Mouse (Mus musculus) Patski (cell line): ENCODE results near the gene Slc1a2. TPM values are rescaled to one million over a fixed set of nuclear protein-coding genes. Genes with fewer than 3 reads are reported as not detected.

Experiments
- ATAC-seq: fragments of 100-300 bp; one replicate; pipeline ENCODE4 v1.8.0; 2021
- CTCF ChIA-PET: fragments of 350-600 bp; sonication (Branson Sonifier 250); formaldehyde crosslinking; loops from one replicate; lab custom pipeline; 2022; ENCODE audit warnings: inconsistent platforms; lab: Charles Lee
- POLR2A ChIA-PET: fragments of 350-600 bp; sonication (Branson Sonifier 250); formaldehyde crosslinking; loops from one replicate; lab custom pipeline; 2022; ENCODE audit warnings: antibody characterized with exemption, inconsistent platforms; lab: Charles Lee
- DNase-seq: peaks from one replicate; pipeline ENCODE4 v3.0.0-alpha.2; 2011; ENCODE audit warnings: low read depth, low spot score
- H3K27me3 ChIP-seq: fragments of 371-371 bp; one replicate; pipeline ENCODE4 v1.5.1; 2021
- CTCF ChIP-seq: fragments of 100-300 bp; IDR thresholded peaks from one replicate; pipeline ENCODE4 v1.5.1; 2021
- in situ Hi-C: fragments of 300-500 bp; cut with MboI; formaldehyde crosslinking; loops from 3 replicates; pipeline ENCODE4 v1.11.1; 2018; ENCODE audit warnings: low pct_unique_long_range_greater_than_20kb, mixed read lengths
- polyA plus RNA-seq: library from polyadenylated mRNA; unstranded; gene quantifications from one replicate; pipeline ENCODE4 v1.2.3, GENCODE M21; 2021

The Slc1a2 gene
- polyA plus RNA-seq: 0.92 TPM

DNA sequence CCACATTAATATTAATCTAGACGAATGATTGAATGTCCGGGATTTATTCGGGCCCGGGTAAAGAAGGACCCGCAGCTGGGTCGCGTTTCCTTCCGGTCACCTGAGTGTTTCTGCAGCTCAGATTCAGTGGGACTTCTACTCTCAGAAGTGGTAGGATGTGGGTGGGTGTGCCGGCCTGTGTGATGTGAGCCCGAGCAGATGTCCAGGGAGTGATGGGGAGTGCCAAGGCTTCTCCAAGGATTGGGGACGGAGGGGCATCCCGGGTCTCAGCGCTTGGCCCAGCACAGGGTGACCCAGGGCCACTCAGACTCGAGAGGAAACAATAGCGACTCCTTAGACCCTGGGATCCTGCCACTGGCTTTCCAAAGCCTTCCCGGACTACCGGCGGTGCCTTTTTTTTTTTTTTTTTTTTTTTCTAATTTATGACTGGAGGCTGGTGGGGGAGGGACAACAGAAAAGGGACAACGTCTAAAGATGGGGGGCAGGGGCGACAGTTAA, at the start of gene Slc1a2:
Slc1a2 (plus strand) TSS at position 497 of the 498 bp plus-strand sequence.
- CTCF ChIA-PET: interaction anchor here (1.0 kb wide), 1 partner anchor 15 kb away, joined by 3 read pairs; no protein-coding TSS in a partner anchor
- H3K27me3 ChIP-seq: peaks cover 13% of the 10 kb centered on the region
- POLR2A ChIA-PET: no interaction called here
- DNase-seq (no peak), ATAC-seq (no peak)
- in situ Hi-C loops: loop anchor here (25.0 kb wide), 1 partner anchor 746 kb away; no protein-coding TSS in a partner anchor
- TF ChIP-seq CTCF: no peak

DNA sequence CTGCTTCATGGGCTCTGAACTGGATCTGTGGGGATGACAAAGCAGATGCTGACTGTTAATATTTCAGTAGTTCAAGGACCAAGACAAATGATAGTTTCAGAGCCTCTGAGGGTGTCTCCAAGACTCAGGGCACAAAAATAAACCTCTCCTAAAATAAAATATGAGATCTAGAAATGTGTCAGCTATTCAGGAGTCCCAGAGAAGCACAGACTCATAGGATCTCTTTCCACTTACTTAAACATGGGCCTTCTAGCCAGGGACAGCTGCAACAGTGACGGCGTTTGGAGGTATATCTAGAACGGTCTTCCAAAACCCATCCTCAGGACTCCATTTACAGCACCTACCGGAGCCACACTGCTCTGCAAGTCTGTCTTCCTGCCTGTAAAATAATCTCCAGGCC, 48.0 kb upstream of the Slc1a2 start:
- no peaks in the 10 kb centered on the region for H3K27me3 ChIP-seq
- ATAC-seq (no peak), DNase-seq (no peak)
- no peak for TF ChIP-seq CTCF
- ChIA-PET CTCF (interaction anchor here (2.1 kb wide), 1 partner anchor 13 kb away, joined by 4 read pairs; no protein-coding TSS in a partner anchor), POLR2A (no interaction called here)
- in situ Hi-C loops: no loop called here

DNA sequence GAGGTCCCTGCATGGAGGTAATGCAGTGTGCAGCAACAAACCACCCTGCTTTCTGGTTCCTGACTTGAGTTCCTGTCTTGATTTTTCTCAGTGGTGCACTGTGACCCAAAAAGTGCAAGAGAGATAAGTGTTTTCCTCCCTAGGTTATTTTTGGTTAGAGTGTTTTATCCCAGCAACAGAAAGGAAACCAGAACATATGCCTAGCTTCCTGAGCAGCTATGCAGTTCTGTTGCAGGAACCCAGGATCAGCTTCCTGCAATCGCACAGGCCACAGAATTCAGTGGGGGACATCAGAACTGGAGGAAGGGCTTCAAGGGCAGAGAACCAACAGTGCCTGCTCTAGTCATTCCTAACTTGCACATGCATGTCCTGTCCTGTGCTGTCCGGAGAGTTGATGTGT, 41.8 kb upstream of the Slc1a2 start:
- CTCF ChIA-PET: interaction anchor here (1.0 to 1.7 kb wide), 2 partner anchors 12 to 56 kb away, joined by 3 to 4 read pairs; no protein-coding TSS in a partner anchor
- POLR2A ChIA-PET: no interaction called here
- no peak for TF ChIP-seq CTCF
- in situ Hi-C loops: no loop called here
- no peaks in the 10 kb centered on the region for H3K27me3 ChIP-seq
- ATAC-seq (no peak), DNase-seq (no peak)

DNA sequence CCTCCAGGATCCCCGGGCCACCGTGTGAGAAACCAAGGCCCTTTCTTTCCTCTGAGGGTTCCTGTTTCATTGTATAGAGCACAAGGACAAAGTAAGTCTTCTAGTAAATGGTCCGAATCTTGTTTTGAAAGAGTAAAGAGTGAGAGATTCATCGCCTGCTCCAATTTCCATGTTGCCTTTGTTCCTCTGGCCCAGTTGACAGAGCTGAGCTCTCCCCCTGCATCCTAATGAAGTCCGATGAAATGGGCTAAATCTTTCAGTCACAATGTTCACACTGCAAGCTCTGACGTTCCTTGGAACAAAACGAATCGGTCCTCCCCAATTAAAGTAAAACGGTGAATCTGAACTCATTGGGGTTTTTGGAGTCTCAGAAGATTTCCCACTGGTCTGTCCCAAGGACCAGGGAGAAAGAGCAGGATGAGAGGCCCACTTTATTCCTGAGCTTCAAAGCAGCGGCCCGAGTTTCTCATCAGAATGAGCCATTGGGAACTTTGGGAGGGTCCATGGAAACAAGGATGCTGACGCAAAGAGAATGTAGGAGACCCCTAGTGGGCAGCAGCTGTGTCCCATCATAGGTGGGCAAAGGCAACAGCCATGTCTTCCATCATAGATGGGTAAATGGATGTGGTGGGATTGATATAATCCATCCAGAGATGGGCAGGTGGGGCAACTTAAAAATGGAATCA, 37.6 kb upstream of the Slc1a2 start:
- in situ Hi-C loops: no loop called here
- DNase-seq: no peak
- ATAC-seq: no peak
- H3K27me3 ChIP-seq: no peaks in the 10 kb centered on the region
- TF ChIP-seq CTCF: no peak
- ChIA-PET CTCF (no interaction called here), POLR2A (no interaction called here)

DNA sequence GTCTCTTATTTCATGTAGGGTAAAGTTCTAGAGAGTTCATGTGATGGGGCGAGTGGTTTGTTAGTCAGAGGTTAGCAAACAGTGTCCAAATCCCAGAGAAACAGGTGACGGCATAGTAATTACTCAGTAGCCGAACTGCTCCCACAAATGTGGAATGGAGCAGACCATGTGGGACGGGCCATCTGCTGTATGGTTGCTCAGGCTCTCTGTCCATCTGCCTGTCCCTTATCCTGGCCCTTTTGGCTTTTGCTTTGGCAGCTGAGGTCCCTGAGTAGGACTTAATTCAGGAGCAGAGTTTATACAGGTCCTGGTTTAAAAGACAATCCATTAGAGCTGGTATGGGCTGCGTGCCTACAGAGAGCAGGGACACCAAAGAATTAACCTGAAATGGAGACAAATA, 36.3 kb upstream of the Slc1a2 start:
- ChIA-PET CTCF (no interaction called here), POLR2A (no interaction called here)
- DNase-seq: no peak
- no peaks in the 10 kb centered on the region for H3K27me3 ChIP-seq
- in situ Hi-C loops: no loop called here
- no peak for TF ChIP-seq CTCF
- ATAC-seq: no peak

DNA sequence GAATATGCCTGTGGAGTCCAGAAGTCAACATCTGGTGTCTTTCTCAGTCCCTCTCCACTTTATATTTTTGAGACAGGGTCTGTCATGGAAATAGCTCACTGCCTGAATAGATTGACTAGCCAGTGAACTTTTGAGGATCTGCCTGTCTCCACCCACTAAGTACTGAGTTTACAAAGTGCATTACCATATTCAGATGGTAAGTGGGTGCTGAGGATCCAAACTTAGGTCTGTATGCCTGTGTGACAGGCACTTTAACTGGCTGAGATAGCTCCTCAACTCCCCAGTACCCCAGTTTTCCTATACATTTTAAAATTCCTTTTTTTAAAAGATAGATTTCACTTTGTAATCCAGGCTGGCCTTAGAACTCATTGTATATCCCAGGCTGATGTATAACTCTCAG, 35.5 kb upstream of the Slc1a2 start:
- TF ChIP-seq CTCF: no peak
- CTCF ChIA-PET: no interaction called here
- ATAC-seq (no peak), DNase-seq (no peak)
- in situ Hi-C loops: no loop called here
- POLR2A ChIA-PET: no interaction called here
- no peaks in the 10 kb centered on the region for H3K27me3 ChIP-seq

DNA sequence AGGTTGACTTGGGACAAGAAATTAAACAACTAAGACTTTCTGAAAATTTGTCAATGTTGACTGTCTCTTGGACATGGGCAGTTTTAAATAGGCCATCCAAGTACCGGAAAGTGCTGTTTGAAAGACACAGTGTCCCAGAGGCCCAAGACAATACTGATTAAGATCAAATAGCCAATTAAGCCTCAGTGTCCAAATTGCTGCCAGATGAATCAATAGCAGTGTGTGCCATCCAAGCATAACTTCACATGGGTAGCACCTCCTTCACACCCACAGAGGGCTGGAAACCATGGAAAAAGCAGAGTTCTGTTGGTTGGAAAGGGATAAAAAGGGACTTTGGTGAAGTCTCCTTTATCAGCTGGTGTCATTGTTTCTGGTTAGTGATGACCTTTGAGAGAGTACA, 33.9 kb upstream of the Slc1a2 start:
- POLR2A ChIA-PET: no interaction called here
- in situ Hi-C loops: no loop called here
- no peak for ATAC-seq
- no peak for DNase-seq
- peaks cover 4% of the 10 kb centered on the region for H3K27me3 ChIP-seq
- TF ChIP-seq CTCF: no peak
- CTCF ChIA-PET: no interaction called here

DNA sequence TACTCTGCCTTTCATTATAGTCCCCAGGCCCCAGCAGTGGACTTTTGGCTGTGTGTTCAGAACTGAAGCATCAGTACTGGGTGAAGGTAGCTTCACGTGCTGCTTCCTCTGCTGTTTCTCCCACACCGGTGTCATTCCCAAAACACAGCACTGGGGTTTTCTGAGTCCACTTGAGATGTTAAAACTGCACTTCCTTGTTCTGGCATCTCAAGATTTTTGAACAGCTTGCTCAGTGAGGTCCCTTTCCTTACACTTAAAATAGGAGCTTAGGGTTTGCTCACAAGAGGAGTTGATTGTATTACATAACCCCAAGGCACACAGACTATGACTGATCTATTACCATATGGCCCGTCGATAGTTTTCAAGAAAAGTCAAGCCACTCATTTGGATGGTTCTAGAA, 26.1 kb upstream of the Slc1a2 start:
- ATAC-seq (no peak), DNase-seq (no peak)
- POLR2A ChIA-PET: no interaction called here
- in situ Hi-C loops: no loop called here
- CTCF ChIA-PET: no interaction called here
- H3K27me3 ChIP-seq: peaks cover 22% of the 10 kb centered on the region
- no peak for TF ChIP-seq CTCF

DNA sequence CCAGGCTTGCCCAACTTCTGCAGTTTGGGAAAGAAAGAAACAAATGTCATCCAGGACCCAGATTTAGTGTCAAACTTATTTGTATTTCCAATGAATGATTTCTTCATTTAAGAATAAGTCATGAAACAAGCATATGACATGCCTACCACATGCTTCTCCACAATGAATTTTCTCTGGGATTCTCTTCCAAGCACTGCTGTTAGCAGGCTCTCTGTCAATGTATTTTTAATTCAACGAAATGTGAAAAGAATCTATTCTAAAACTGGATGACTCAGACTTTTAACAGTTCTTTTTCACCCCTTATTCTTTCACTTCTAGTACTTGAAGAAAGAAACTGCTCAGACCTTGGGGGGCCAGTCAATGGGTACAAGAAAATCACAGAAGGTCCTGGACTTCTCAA, 24.4 kb upstream of the Slc1a2 start:
- ChIA-PET CTCF (no interaction called here), POLR2A (no interaction called here)
- TF ChIP-seq CTCF: no peak
- in situ Hi-C loops: no loop called here
- H3K27me3 ChIP-seq: peaks cover 17% of the 10 kb centered on the region
- DNase-seq (no peak), ATAC-seq (no peak)

DNA sequence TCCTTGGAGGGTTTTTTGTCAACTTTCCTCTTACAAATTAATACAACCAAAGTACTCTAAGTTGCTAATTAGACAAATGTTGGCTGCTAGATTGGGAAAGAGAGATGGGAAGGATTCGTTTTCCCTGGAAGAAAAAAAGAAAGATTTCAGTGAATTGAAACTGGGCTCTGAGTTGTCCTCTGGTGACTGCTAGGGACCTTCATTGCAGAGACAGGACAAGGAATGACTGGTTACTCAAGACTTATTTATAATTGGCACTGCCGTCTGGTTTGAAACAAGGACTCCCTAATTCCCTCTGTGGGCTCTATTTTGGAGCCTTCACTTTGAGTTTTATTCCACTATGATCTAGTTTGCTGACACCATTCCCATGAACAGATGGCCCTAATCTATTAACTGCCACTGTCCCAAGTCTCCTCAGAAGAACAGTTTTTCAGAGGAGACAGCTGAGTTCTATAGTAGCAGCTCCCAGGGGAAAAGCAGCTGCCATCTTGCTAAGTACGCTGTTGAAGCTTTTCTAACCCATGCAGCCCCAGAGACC, 22.9 kb upstream of the Slc1a2 start:
- POLR2A ChIA-PET: interaction anchor here (1.1 kb wide), 1 partner anchor 14 kb away, joined by 3 read pairs; no protein-coding TSS in a partner anchor
- in situ Hi-C loops: no loop called here
- H3K27me3 ChIP-seq: peaks cover 10% of the 10 kb centered on the region
- DNase-seq (no peak), ATAC-seq (no peak)
- CTCF ChIA-PET: no interaction called here
- TF ChIP-seq CTCF: no peak

DNA sequence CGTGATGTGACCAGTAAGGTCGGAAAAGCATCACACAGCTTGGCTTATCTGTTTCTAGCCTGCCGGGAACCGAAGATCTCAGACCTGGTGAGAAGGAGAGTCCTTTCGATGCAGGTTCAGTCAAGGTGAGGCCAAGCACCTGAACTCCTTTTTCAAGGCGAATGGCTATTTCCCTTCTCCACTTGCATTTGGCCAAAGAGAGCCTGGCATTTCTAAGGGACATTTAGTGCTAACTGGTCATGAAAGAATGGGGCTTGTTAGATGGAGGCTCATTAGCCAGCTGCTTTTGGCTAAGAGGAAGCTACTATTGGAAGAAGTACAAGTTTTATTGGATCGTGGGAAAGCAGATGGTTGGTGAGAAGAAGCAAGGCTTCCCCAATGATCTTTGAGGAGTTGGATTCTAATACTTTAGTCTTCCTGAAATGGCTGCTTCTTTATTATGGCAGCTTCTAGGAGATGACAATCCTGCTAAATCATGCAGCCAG, 22.3 kb upstream of the Slc1a2 start:
- no peak for ATAC-seq
- H3K27me3 ChIP-seq: peaks cover 6% of the 10 kb centered on the region
- no peak for DNase-seq
- TF ChIP-seq CTCF: no peak
- in situ Hi-C loops: no loop called here
- POLR2A ChIA-PET: interaction anchor here (1.1 kb wide), 1 partner anchor 14 kb away, joined by 3 read pairs; no protein-coding TSS in a partner anchor
- CTCF ChIA-PET: interaction anchor here (1.0 kb wide), 1 partner anchor 24 kb away, joined by 3 read pairs; no protein-coding TSS in a partner anchor
